Mouse (Mus musculus): ENCODE results near the gene Hnrnpa2b1.

Hnrnpa2b1 gene

GRCm38 (mm10) chr6:51470311-51471178 lies 851 bp upstream of the Hnrnpa2b1 start, which contains the start of gene Cbx3:
Gene Cbx3, plus strand, starts transcription at chr6:51470360.
- in situ Hi-C loops (cut with MboI, MseI), result loop anchor here (25.0 kb wide), 1 partner anchor 1083 kb away; no protein-coding TSS in a partner anchor

- in situ Hi-C loops (cut with MboI, MseI), result loop anchor here (25.0 kb wide), 1 partner anchor 1082 kb away; no protein-coding TSS in a partner anchor
Observed at GRCm38 (mm10) chr6:51468891-51469561, 668 bp downstream of the Hnrnpa2b1 start.

- in situ Hi-C loops (cut with MboI, MseI), result loop anchor here (25.0 kb wide), 1 partner anchor 1080 kb away; no protein-coding TSS in a partner anchor
Observed at GRCm38 (mm10) chr6:51467649-51468048, 2.0 kb downstream of the Hnrnpa2b1 start.

- in situ Hi-C loops (cut with MboI, MseI), result loop anchor here (25.0 kb wide), 1 partner anchor 1073 kb away; no protein-coding TSS in a partner anchor
Observed at GRCm38 (mm10) chr6:51460363-51460762, 9.3 kb downstream of the Hnrnpa2b1 start.

GRCm38 (mm10) chr6:51460021-51460360 lies 9.7 kb downstream of the Hnrnpa2b1 start:
- in situ Hi-C loops (cut with MboI, MseI), result loop anchor here (25.0 kb wide), 1 partner anchor 1073 kb away; no protein-coding TSS in a partner anchor

GRCm38 (mm10) chr6:51459313-51460020 lies 10.2 kb downstream of the Hnrnpa2b1 start:
- in situ Hi-C loops (cut with MboI, MseI), result loop anchor here (25.0 kb wide), 1 partner anchor 1072 kb away; no protein-coding TSS in a partner anchor

GRCm38 (mm10) chr6:51458925-51459312 lies 10.8 kb downstream of the Hnrnpa2b1 start:
- in situ Hi-C loops (cut with MboI, MseI), result loop anchor here (25.0 kb wide), 1 partner anchor 1072 kb away; no protein-coding TSS in a partner anchor

- in situ Hi-C loops (cut with MboI, MseI), result loop anchor here (25.0 kb wide), 1 partner anchor 1071 kb away; no protein-coding TSS in a partner anchor
Observed at GRCm38 (mm10) chr6:51457770-51458387, 11.8 kb downstream of the Hnrnpa2b1 start.

- in situ Hi-C loops (cut with MboI, MseI), result loop anchor here (25.0 kb wide), 1 partner anchor 1070 kb away; no protein-coding TSS in a partner anchor
Observed at GRCm38 (mm10) chr6:51457283-51457682, 12.4 kb downstream of the Hnrnpa2b1 start.

GRCm38 (mm10) chr6:51456198-51456597 lies 13.5 kb downstream of the Hnrnpa2b1 start:
- in situ Hi-C loops (cut with MboI, MseI), result loop anchor here (25.0 kb wide), 1 partner anchor 1069 kb away; no protein-coding TSS in a partner anchor

- in situ Hi-C loops (cut with MboI, MseI), result loop anchor here (25.0 kb wide), 1 partner anchor 1068 kb away; no protein-coding TSS in a partner anchor
Observed at GRCm38 (mm10) chr6:51454949-51455348, 14.7 kb downstream of the Hnrnpa2b1 start.

- in situ Hi-C loops (cut with MboI, MseI), result loop anchor here (25.0 kb wide), 1 partner anchor 1066 kb away; no protein-coding TSS in a partner anchor
Observed at GRCm38 (mm10) chr6:51452927-51453503, 16.7 kb downstream of the Hnrnpa2b1 start.

GRCm38 (mm10) chr6:51442191-51442835 lies 27.4 kb downstream of the Hnrnpa2b1 start:
- in situ Hi-C loops (cut with MboI, MseI), result no loop called here

GRCm38 (mm10) chr6:51438826-51439330 lies 30.8 kb downstream of the Hnrnpa2b1 start:
- in situ Hi-C loops (cut with MboI, MseI), result no loop called here

GRCm38 (mm10) chr6:51437665-51438064 lies 32.0 kb downstream of the Hnrnpa2b1 start:
- in situ Hi-C loops (cut with MboI, MseI), result no loop called here

GRCm38 (mm10) chr6:51434270-51434669 lies 35.4 kb downstream of the Hnrnpa2b1 start:
- in situ Hi-C loops (cut with MboI, MseI), result no loop called here

- in situ Hi-C loops (cut with MboI, MseI), result no loop called here
Observed at GRCm38 (mm10) chr6:51432535-51433397, 36.9 kb downstream of the Hnrnpa2b1 start, which contains the start of gene Nfe2l3. Gene Nfe2l3, plus strand, starts transcription at chr6:51432670.

GRCm38 (mm10) chr6:51424537-51424936 lies 45.2 kb downstream of the Hnrnpa2b1 start:
- in situ Hi-C loops (cut with MboI, MseI), result loop anchor here (10.0 kb wide), 1 partner anchor 1140 kb away; no protein-coding TSS in a partner anchor
